Mouse (Mus musculus): ENCODE results near the gene Sftpd.

GRCm38 (mm10) chr14:41162663-41163062 is 22.3 kb downstream of the Sftpd start:
- TF ChIP-seq CTCF (conservative IDR thresholded peaks at IDR 0.05; ENCODE audit: low read length) (peak; percentile 70), NANOG (IDR thresholded peaks at IDR 0.05; ENCODE audit: borderline replicate concordance, low read length) (no peak)
